Mouse (Mus musculus) CH12.LX (cell line): ENCODE data around the gene Fen1.

ENCODE experiments used
- CHD2 ChIP-seq: IDR thresholded peaks from 2 replicates; pipeline ENCODE4 v1.6.1; 2011; ENCODE audit warnings: low read length, improper control_type of control experiment
- CTCF ChIP-seq, 2 experiments: IDR thresholded peaks in 1 of 2; conservative IDR thresholded peaks in 1 of 2; 2 replicates each; pipeline ENCODE4 v1.5.1; 2011 to 2012; ENCODE audit warnings: low read depth in 2 of 2, low read length in 2 of 2, improper control_type of control experiment in 1 of 2, inconsistent platforms in 1 of 2, mild to moderate bottlenecking in 1 of 2, moderate library complexity in 1 of 2
- E2F4 ChIP-seq: IDR thresholded peaks from 2 replicates; pipeline ENCODE4 v1.6.1; 2011; ENCODE audit warnings: low read depth, low read length, improper control_type of control experiment; ENCODE audit not compliant: insufficient replicate concordance
- GABPA ChIP-seq: IDR thresholded peaks from 2 replicates; pipeline ENCODE4 v1.6.1; 2012; ENCODE audit warnings: low read depth, low read length, improper control_type of control experiment, inconsistent platforms; ENCODE audit not compliant: insufficient replicate concordance
- HCFC1 ChIP-seq: IDR thresholded peaks from 2 replicates; pipeline ENCODE4 v1.6.1; 2012; ENCODE audit warnings: low read depth, mild to moderate bottlenecking, inconsistent platforms, low read length, improper control_type of control experiment
- IRF4 ChIP-seq: IDR thresholded peaks from 2 replicates; pipeline ENCODE4 v1.6.1; 2014; ENCODE audit warnings: low read depth, mild to moderate bottlenecking, inconsistent platforms, low read length, improper control_type of control experiment
- MAX ChIP-seq: IDR thresholded peaks from 2 replicates; pipeline ENCODE4 v1.6.1; 2011; ENCODE audit warnings: low read length, improper control_type of control experiment
- POLR2A ChIP-seq: IDR thresholded peaks from 2 replicates; pipeline ENCODE4 v1.6.1; 2011; ENCODE audit warnings: low read depth, mild to moderate bottlenecking, improper control_type of control experiment, low read length
- SMC3 ChIP-seq: IDR thresholded peaks from 2 replicates; pipeline ENCODE4 v1.6.1; 2011; ENCODE audit warnings: low read depth, low read length, improper control_type of control experiment
- USF1 ChIP-seq: IDR thresholded peaks from 2 replicates; pipeline ENCODE4 v1.6.1; 2014; ENCODE audit warnings: low read depth, mild to moderate bottlenecking, inconsistent platforms, low read length, improper control_type of control experiment
- USF2 ChIP-seq: conservative IDR thresholded peaks from 2 replicates; pipeline ENCODE4 v1.6.1; 2011; ENCODE audit warnings: low read depth, low read length, improper control_type of control experiment

DNA sequence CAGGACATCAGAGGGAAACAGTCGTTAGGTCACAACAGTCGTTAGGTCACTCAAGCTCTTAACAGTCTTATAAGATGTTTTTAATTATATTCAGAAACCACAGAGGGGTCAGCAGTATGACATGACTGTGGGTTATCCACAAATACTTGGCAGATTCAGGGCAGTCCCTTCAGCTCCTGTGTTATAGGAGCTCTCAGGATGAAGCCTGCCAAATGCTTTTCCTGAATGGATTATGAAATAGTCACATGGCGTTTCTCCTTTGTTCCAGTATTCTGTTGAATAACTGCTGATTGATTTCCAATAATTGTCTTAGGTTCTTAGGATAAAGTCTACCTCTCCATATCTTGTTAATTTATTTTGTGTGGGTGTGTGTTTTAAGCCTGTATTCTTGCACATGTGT is 54.8 kb downstream of the Fen1 start:
- TF ChIP-seq CTCF (conservative IDR thresholded peaks at IDR 0.05 in 1 of 2, IDR thresholded peaks at IDR 0.05 in 1 of 2; ENCODE audit: low read depth in 2 of 2, low read length in 2 of 2) (no peak), HCFC1 (no peak), POLR2A (no peak), IRF4 (no peak), USF1 (no peak), E2F4 (no peak), CHD2 (no peak), SMC3 (no peak), USF2 (no peak), MAX (no peak), GABPA (no peak)
